Mouse (Mus musculus): Measurements from ENCODE around the gene S100a3.

Gene S100a3

DNA sequence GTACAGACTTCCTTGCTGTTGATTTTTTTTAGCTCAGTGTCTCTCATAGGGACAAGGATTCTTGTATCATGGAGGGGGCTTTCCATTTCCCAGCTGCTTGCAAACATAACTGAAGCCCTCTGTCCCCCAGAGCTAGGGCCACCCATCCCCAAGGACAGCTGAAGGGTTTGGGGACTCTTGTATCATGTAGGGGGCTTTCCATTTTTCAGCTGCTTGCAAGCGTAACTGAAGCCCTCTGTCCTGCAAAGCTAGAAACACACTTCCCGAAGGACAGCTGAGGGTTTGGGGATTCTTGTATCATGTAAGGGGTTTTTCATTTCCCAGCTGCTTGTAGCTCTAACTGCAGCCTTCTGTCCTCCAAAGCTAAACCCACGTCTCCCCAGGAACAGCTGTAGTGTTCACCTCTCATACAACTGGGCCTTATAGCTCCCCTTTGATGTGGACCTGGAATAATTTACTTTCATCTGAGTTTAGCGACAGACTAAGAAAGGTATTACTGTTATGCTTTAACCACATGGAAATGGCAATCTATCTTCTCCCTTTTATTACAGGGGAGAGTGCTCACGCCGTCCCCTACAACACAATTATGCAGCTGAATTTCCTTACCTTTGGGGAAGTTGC is at the start of gene S100a3:
Gene S100a3, plus strand, starts transcription at position 571 of the 621 bp plus-strand sequence.
- no peak for DNase-seq

DNA sequence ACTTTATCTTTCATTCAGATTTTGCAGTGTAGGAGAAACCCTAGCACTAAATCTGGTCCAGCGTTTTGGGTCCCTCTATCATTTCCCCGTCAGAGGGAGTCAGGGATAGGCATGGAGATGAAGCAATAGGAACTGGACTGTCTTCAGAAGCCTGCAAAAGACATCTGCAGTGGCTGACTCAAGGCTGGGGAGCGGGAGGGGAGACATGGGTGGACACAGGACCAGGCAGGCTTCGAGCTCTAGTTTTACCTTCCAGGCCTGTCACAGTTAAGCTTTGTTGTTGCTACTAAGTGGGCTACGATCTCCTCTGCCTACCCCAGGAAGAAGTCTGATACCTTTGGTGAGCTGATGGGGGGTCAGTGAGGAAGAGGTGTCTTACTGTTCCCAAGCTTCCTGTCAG is 48.1 kb upstream of the S100a3 start:
- DNase-seq: no peak

DNA sequence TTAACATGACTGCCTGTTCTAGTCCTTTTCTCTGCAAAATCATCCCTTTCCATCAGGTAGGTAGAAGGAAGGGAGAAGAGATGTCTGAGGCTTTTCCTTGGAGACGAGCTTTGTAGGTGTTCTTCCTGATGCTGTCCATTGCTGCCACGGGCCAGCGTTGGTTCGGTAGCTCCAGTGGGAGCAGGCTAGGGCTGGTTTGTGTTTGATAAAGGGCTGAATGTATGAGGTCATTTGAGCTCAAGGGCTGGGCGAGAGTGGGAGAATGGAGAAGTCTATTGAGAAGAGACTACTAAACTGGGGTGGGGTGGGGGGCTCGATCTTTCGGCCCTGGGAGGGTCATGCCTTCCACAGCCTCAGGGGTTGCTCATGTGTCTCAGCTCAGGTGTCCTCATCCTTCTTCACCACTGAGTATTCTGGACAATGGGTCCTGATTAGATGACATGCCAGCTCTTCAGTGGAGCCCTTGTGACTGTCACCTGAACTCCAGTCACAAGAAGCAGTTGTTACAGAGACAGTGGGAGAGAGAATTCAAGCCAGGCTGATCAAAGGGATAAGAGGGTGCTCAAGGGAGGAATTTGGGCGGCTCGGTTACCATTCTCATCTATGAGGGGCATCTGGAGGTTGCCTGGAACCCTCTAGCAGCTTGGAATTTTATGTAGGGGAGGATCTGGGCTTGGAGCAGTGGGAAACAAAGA is 47.3 kb upstream of the S100a3 start:
- no peak for DNase-seq

DNA sequence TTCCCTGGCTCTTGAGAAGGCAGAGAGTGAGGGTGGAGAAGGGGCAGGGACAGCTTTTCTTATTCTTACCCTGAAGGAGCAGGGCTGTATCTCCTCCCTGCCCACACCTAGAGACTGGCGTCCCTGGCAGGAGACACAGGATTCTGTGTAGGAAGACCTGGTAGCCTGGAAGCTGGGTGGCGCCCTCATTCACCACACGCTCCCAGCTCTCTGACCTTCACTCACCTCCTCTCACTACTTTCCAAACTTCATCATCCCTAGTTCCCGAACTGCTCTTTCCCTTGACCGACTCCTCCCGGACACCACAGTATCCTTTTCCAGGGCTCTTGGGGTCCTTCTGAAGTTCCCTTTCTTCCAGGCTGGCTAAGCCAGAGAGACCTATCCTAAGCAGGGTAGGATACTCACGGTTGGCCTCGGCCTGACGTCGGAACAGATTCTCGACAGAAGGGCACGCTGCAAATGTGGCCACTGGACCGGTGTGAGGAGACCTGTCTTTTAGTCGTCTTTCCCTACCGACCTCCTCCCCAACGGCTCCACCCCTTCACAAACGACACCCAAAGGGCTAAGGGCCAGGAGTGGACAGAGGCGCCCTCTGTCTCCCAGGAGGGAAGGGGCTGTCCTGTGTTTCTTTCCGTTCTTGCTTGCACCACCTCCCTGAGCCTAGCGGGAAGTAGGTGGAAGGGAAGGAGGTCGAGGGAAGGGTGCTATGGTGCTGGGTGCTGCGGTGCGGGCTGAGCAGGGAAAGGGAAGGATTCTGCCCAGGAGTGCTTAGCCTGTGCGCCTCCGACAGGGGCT is 46.4 kb upstream of the S100a3 start, which contains the start of the genes S100a1 and S100a13:
Gene S100a1, minus strand, starts transcription at position 597 of the 795 bp plus-strand sequence.
Gene S100a13, plus strand, starts transcription at position 640 of the 795 bp plus-strand sequence.
- DNase-seq: peak; percentile 85 to 95

DNA sequence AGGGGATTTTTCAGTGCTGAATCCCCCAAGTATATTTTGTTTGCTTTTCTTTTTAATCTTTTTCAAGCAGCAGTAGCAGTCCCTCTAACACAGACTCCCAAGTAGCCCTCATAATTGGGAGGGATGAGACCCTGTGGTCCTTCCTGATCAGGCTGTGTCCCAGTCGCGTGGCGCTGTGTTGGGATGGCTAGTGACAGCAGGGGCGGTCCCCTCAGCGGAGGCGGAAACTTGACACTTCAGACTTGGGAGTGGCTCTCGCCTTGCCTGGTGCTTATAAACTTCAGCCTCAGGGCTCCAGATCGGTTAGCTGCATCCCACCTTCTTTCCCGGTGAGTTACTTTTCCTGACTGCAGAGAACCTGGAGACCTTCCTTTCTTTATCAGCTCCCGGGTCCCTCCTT is 45.7 kb upstream of the S100a3 start:
- DNase-seq: peak; percentile 82 to 89

DNA sequence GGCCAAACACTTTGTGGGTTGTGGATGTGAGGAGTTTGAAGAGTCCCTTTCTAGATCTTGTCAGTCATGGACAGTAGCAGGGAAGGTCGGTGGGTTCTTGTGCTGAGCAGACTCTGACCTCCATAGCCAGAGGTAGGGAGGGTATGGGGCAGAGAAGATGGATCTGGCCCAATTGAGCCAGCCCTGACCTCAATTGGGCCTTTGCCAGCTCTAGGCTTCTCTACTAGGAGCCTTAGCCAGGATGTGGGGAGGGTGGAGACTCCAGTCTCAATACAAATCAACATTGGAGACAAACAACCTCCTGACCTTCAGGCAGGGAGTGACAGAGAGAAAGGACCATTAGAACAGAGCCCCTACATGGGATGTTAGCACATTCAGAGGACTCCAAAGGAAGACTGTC is 45.1 kb upstream of the S100a3 start:
- DNase-seq: peak; percentile 77 to 78

DNA sequence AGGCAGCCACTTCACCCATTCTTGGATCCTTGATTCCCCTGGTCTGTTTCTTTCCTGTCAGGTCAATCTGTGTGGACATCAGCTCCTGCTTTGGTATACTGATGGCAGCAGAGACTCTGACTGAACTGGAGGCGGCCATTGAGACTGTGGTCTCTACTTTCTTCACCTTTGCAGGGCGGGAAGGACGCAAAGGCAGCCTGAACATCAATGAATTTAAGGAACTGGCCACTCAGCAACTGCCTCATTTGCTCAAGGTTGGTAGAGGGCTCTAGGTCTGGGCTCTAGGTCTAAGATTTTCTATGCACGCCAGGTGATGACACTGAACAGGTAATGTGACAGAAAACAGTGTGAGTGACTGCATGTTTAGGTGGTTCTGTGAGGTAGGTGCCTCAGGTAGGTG is 44.6 kb upstream of the S100a3 start:
- no peak for DNase-seq

DNA sequence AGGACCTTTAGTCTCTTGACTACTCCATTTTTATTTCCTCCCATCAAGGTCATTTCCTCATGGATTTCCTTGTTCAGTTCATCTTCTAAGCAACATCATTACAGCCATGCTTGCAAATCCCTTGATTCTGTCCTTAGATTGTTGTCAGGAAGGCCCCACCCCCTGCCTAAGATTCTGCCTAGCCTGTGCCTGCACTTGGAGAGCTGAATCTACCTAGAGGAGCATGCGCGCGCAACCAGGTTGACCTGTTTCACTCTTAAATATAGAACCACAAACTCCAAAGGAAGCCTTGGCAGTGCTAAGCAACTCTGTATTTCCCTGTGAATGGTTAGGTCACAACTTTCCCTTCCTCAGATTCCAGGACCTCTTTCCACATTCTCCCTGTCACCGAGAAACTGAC is 42.7 kb upstream of the S100a3 start:
- no peak for DNase-seq

DNA sequence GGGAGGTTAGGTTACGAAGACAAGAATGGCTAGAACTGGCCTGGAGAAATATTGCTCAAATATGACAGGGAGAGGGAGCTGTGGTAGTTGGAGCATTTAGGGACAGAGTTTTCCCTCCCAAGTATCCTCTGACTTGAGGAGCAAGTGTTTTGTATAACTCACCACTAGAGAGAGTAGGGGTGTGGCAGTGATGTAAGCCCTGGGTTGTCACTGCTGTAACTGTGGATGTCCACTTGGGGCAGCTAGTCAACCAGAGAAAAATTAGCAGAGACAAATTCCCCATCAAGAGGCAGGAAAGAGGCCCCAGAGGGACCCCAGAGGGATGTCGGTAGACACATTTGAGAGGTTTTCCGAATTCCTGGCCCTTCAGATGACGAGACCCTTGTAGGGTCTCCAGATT is 35.0 kb upstream of the S100a3 start:
- DNase-seq: peak; percentile 55 to 64

DNA sequence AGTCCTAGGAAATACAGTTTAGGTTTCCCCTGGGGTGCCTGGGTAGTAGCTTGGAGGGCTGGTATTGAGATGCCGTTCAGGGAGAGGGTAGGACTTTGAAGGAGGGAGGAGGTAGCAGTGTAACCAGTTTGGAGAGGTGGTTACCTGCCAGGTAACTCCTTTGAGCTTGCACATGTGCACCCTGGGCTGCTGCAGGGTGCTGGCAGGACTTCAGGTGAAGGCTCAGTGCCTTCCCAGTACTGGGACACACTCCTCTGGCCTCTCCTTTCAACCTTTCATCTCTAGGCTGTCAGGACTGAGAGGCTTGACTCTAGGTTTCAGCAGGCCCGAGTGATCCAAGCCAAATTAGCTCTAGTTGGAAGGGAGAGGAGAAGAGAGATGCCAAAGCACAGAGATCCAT is 34.3 kb upstream of the S100a3 start:
- DNase-seq: no peak

DNA sequence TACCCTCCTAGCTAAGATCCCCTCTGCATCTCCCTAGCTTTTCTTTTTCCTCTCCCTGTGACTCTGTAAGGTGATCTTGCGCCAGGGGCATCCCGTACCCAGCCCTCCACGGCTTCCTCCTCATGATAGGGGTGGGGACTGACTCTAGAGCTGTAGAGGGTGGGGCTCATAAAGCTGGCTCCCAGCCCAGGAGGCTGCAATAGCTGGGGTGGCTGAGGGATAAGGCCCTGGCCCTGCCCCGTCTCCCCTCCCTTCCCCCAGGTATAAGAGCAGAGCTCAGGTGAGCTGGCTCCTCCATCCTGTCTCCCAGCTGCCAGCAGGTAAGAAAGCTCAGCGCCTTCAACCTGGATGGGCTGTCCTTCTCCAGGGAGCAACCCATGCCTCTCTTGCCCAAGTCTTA is 33.8 kb upstream of the S100a3 start, which contains the start of gene S100a14:
Gene S100a14, plus strand, starts transcription at position 277 of the 400 bp plus-strand sequence.
- peak in 1 of 2 experiments; percentile 70 for DNase-seq

DNA sequence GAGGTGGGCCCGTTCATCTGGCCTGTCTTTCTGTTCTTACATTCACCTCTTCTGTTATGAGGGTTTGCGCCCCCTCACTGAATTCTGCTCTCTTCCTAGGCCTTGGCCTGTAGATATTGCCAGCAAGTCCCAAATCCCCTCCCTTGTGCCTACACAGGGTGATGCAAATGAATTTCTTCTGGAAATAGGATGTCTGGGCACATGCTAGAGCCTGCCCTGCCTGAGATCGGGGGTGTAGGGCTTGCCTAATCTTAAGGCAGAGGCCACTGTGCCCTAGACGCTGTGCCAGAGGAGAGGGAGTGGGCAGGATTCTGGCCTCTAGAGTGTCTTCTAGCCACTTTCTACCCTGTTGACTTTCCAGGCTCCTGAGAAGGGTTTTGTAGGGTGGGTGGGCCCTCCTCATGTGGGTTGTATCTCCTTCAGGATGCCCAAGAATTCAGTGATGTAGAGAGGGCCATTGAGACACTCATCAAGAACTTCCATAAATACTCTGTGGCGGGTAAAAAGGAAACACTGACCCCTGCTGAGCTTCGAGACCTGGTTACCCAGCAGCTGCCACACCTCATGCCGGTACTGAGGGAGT is 33.0 kb upstream of the S100a3 start:
- no peak for DNase-seq

DNA sequence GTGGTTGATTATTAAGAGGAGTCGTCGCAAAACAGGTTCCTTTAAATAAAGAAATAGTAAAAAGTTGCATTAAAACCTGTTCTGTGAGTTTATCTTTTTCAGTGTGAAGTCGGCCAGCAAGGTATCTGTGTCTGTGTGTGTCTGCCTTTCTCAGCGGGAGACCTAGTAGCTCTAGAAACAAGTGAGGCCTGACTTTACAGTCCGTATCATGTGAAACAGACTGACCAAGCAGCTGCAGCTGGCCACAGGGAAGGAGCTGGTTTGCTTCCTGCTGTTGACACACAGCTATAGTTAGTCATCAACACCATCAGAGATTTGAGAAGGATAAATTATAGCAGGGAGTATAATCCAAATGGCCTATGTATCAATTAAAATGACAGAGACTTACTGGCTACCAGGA is 28.7 kb upstream of the S100a3 start:
- DNase-seq: no peak

DNA sequence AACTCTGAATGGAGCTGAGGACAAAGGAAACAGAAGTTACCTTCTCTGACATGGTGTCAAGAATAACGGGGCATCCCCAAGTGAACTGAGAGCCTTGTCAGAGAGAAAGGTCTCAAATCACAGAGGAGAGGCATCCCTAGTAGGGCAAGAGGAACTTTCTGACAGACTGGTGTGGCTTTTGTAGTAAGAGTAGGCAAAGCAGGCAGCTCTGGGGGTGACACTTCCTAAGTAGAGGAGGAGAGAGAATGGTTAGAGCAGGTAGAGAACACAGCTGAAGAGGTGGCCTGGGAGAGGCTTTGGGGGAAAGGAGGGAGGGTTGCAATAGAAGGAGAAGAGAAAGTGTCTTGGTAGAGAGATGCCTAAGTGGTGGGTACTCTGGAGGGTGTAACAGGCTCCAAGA is 24.9 kb upstream of the S100a3 start:
- DNase-seq: no peak

DNA sequence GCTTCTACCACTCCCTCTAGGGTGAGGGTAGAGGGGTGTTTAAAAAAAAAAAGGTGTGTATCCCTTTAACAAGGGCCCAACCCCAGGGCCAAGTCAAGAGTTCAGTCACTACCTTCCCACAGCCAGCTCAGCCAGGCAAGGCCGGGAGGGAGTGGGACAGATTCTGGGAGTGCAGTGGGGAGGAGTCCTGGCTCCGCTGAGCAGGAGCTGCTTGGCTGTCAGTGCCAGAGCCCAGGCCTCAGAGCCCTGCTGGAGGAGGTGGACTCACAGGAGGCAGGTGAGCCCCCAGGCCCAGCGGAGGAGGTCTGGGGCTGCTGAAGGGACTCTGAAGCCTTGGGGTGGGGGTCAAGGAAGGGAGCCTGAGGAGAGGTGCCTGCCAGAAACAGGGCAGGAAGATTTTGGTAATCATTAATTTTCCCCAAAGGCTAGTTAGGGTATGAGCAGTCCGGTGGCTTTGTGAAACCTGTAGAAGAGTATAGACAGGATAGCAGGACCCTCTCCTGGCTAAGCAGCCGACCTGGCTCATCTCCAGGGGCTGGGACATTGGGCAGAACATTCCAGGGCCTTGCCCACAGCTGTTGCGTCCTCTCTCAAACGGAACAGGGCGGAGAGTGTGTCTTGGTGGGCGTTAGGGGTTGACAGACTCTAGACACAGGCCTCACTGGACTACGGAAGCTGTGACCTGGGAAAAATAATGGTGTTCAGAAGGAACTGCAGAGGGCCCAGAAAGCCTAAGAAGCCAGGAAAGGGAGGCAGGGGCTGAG is 23.1 kb upstream of the S100a3 start, which contains the start of gene S100a16:
Gene S100a16, plus strand, starts transcription at position 114 of the 764 bp plus-strand sequence.
- peak; percentile 83 to 94 for DNase-seq

DNA sequence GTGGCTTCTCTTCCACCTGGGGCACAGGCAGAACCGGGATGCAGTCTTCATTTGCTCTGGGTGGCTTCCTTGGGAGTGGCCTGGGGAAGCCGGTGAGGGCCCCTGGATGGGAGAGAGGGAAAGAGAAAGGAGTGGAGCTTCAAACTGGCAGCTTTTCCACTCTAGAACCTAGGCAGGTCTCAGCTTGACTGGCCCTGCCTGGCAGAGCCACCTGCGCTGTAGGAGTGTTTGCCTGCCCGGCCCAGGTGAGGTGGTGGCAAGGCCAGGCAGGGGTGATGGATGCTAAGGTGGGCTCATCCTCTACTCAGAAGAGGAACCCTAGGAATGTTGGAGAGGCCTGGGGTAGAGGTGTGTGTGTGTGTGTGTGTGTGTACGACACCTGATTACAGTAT is 22.5 kb upstream of the S100a3 start:
- no peak for DNase-seq

DNA sequence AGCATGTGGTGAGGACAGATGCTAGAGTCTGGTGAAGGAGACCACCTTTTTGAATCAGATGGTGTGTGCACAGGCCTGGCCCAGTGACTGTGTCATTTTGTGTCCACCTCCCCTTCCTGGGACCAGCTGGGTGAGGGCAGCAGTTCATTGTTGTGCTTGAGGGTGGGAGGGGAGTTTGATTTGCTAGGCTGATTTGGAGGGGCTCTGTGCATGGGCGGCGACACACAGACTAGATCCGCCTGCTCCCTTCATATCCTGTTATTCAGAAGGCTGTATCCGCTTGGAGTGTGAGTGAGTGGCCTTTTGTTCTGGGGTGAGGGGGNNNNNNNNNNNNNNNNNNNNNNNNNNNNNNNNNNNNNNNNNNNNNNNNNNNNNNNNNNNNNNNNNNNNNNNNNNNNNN is 19.5 kb upstream of the S100a3 start:
- peak; percentile 59 to 78 for DNase-seq

DNA sequence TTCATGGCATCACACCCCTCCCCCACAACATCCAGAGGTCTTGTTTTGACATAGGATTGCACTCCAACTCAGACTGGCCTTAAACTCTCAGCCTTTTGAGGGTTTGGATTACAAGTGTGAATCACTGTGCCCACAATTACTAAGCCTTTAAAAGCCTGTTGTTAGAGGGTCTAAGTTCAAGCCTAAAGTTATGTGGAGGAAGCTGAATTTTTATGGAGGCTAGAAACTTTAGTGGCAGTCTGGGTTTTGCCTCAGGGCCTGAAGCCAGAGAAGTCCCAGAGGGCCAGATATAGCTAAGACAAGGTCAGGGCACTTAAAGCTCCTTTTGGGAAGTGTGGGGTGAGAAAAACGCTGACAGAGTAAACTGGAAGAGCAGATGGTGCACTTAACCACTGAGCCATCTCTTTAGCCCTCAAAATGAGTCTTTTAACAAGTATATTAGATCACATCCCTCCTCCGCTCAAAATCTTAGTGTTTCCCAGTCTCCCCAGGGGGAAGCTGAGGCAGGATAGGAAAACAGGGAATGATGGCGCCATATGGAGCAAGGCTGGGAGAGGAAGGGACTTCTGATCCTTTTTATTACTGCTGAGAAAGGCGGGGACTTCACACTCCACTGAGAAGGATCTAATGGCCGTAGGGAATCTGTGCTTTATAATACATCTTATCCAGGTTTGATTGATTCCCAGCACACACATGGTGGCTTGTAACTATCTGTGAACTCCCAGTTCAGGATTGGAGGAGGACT is 10.5 kb upstream of the S100a3 start:
- DNase-seq: peak; percentile 44 to 46

DNA sequence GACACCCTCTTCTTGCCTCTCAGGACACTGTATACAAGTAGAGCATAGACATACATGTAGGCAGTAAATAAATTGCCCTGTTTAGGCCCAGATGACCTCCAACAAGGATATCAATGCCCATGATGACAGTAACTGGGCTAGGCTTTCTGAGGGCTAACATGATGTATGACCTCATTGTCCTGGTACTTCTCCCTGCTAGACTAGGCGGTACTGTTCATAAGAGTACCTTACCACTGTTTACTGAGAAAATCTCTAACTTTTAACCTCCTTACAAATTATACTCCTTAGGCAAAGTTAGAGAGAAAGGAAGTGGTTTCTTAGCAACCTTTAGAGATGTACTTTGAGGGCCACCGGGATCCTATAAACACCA is 10.0 kb upstream of the S100a3 start:
- no peak for DNase-seq

DNA sequence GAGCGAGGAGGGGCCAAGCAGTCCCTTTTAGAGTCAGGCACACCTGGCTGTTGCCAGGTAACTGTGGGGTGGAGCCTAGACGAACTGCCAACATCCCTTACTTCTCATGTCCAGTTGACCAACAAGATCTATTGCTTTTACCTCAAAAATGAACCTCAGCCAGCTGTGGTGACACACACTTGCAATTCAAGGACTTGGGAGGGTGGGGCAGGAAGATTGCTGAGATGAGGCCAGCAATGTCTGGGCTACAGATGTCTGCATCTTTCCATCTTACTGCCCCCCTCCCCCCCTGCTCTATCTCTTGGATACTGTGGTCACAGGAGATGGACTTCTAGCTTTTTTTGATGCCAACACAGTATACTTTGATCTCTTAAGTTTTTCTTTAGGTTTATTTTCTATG is 8.1 kb upstream of the S100a3 start:
- DNase-seq: no peak

DNA sequence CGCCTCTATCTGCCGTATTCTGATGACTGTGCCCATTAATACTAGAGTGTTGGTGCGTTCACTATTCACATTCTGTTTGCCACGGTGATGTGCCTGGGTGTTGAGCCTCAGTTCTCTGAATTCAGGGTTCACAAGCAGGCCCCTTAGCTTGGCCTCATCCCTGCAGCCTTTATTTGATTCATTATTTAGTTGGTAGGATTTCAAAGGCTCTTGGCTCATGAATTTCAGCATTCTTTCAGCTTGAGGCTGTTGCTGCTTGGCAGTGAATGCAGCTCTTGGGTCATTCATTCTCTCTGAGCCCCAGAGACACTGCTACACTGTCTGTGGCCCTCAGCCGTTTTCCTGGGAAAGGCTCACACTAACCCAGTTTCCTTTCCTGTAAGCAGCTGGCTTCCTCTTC is 4.4 kb upstream of the S100a3 start:
- no peak for DNase-seq

DNA sequence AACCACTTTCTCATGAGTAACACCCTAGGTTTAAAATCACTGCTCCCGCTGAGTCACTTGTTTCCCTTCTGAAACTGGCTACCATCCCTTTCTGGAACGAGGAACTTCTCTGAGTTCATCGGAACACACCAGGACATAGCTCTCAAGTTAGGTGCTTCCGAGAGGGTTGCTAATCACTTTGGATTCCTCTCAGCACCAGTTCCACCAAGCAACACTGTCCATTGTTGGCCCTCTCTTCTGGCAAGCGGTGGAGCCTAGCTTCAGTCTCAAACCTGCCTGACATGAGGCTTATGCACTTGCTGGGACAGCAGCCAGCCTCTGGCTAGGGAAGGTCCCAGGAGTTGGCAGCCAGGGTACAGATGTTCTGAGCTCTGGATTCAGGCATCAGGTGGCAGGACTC is 14.3 kb downstream of the S100a3 start:
- DNase-seq: no peak
